Mouse (Mus musculus) hindbrain, embryonic 16.5 days (tissue): Measurements from ENCODE around the gene Spag16. TPM values are rescaled to one million over a fixed set of nuclear protein-coding genes. Genes with fewer than 3 reads are reported as not detected.
A peak's percentile ranks its signal among the peaks of the same experiment; 100 is the strongest.

Experiments used
- ATAC-seq: fragments of 200-750 bp; cut with Nextera tagmentation; 2 replicates; pipeline ENCODE4 v1.8.0; 2017; ENCODE audit warnings: moderate TSS enrichment, moderate library complexity
- H3K27ac ChIP-seq: fragments of 300-500 bp; sonication (generic); 2 replicates; pipeline ENCODE4 v1.5.1; 2014; ENCODE audit warnings: low read depth, mild to moderate bottlenecking, control low read depth, low read length, moderate library complexity
- H3K27me3 ChIP-seq: fragments of 300-500 bp; sonication (generic); replicated peaks from 2 replicates; pipeline ENCODE4 v1.6.1; 2014; ENCODE audit warnings: low read length; ENCODE audit not compliant: control insufficient read depth, insufficient read depth
- H3K36me3 ChIP-seq: fragments of 300-500 bp; sonication (generic); 2 replicates; pipeline ENCODE4 v1.6.1; 2014; ENCODE audit warnings: mild to moderate bottlenecking, low read length, moderate library complexity, mixed read lengths; ENCODE audit not compliant: control insufficient read depth, insufficient read depth
- H3K4me1 ChIP-seq: fragments of 300-500 bp; sonication (generic); 2 replicates; pipeline ENCODE4 v1.6.1; 2014; ENCODE audit warnings: low read depth, low read length; ENCODE audit not compliant: control insufficient read depth, insufficient read depth
- H3K4me2 ChIP-seq: fragments of 300-500 bp; sonication (generic); 2 replicates; pipeline ENCODE4 v1.6.1; 2014; ENCODE audit warnings: mild to moderate bottlenecking, low read length, control low read depth, moderate library complexity
- H3K4me3 ChIP-seq: fragments of 300-500 bp; sonication (generic); 2 replicates; pipeline ENCODE4 v1.5.1; 2014; ENCODE audit warnings: mild to moderate bottlenecking, low read length, control low read depth, moderate library complexity
- H3K9ac ChIP-seq: fragments of 300-500 bp; sonication (generic); 2 replicates; pipeline ENCODE4 v1.6.1; 2014; ENCODE audit warnings: low read depth, mild to moderate bottlenecking, control low read depth, low read length, moderate library complexity
- H3K9me3 ChIP-seq: fragments of 300-500 bp; sonication (generic); 2 replicates; pipeline ENCODE4 v1.6.1; 2014; ENCODE audit warnings: mild to moderate bottlenecking, low read length, moderate library complexity; ENCODE audit not compliant: control insufficient read depth
- WGBS: fragments of 180-500 bp; shearing (Covaris S2); extraction: QIAGEN DNeasy Blood & Tissue Kit; methylation state at CpG from one replicate; pipeline ENCODE4 v1.1.7; 2014; 5-methylcytosine and 5-hydroxymethylcytosine counted together
- polyA plus RNA-seq: library from polyadenylated mRNA; unstranded; fragments of >200 nt; fragmentation: Nextera tagmentation; extraction: Ambion mirVana; gene quantifications from 2 replicates; pipeline ENCODE4 v1.2.1, GENCODE M21; 2015

Gene Spag16
- polyA plus RNA-seq, 1 experiment from 2014 or later, result 2.9 TPM

DNA sequence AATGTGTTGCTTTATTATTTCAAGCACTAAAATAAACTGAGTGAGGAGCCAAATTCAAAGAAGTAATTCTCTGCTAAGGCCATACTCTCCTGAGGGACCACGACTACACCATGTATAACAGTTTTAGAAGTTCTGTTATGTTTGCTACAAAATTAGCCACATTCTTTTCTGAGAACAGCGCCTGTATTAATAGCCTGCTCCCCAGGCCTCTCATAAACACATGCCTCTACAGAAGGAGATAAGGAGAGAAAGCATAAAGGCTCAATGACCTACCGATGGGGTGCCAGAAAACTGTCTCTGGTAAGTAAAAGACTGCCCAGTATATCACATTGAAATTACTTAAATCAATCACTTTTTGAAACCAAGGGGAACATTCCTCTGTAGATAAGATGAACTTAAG is 877.2 kb downstream of the Spag16 start:
- Histone ChIP-seq H3K9ac (no peak overlapping the region), H3K9me3 (no peaks in the 10 kb centered on the region), H3K27me3 (no peaks in the 10 kb centered on the region), H3K27ac (no peak overlapping the region), H3K4me2 (no peak overlapping the region), H3K36me3 (no peaks in the 10 kb centered on the region), H3K4me3 (no peak overlapping the region), H3K4me1 (no peaks in the 10 kb centered on the region)
- no peak for ATAC-seq
- 82% methylated on average over 3 of the region's 3 CpGs for WGBS

DNA sequence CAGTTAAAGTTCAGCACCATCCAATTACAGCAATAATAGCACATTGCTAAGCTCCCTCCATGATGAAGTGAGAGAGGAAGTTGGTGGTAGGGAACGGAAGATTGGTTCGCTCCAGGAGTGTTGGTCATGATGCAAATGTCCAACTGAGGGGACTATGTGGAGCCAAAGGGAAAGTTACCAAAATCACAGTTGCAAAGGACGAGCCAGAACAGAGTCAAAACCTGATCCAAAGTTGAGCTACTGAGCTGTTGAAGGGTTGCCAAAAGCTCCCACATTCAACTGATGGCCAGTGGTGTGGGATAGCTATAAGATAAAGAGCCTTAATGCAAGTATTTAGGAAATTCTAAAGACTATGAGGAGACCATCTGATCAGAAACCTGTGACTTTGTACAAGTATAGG is 879.1 kb downstream of the Spag16 start:
- H3K4me2 ChIP-seq, result no peak overlapping the region
- no peak for ATAC-seq
- 83% methylated on average over 3 of the region's 3 CpGs for WGBS
- H3K4me1 ChIP-seq, result no peaks in the 10 kb centered on the region
- no peaks in the 10 kb centered on the region for H3K36me3 ChIP-seq
- H3K4me3 ChIP-seq, result no peak overlapping the region
- H3K9me3 ChIP-seq, result no peaks in the 10 kb centered on the region
- H3K9ac ChIP-seq, result no peak overlapping the region
- no peaks in the 10 kb centered on the region for H3K27me3 ChIP-seq
- H3K27ac ChIP-seq, result no peak overlapping the region

DNA sequence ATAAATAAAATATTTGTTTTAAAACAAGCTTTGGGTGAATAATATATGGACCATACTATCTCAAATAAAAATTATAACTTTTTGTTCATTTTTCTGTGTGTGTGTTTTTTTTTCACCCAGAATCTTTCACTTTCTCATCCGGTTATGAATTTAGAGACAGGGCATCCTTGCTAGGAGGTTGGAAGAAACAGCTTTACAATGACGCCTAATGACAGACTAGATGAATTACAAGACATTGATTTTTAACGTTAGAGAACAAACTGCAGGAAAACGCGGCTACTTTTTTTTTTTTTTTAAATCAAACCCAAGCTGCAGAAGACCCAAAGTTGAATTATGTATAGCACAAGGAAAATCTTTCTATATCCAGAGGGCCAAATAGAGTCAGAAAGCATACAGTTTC is 898.3 kb downstream of the Spag16 start:
- Histone ChIP-seq H3K4me1 (no peaks in the 10 kb centered on the region), H3K4me2 (peak overlapping the region; percentile 60), H3K4me3 (peak overlapping the region; percentile 44), H3K9ac (no peak overlapping the region), H3K27ac (peak overlapping the region; percentile 41), H3K9me3 (no peaks in the 10 kb centered on the region), H3K27me3 (no peaks in the 10 kb centered on the region), H3K36me3 (no peaks in the 10 kb centered on the region)
- ATAC-seq, result no peak
- WGBS, result 38% methylated on average over 5 of the region's 5 CpGs

DNA sequence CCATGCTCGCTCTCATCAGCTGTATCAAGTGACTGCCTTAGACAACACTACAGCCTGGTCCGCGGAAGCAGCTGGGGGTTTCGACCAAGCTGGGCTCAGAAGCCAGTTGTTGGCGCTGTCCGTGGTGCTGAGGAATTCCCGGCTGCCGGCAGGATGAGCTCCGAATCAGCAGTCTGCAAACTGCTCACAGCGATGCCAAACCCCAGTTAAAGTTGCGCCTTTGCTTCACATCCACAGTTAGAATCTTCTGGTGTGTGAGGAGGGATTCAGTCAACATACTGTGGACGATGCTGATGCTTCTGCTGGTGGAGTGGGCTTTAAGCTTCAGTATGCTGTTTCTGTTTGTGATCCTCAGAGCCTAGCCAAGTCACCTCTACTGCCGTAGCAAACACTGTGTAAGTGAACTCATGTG is 898.9 kb downstream of the Spag16 start, which contains the start of gene Vwc2l:
Vwc2l (plus strand) TSS at position 61 of the 412 bp plus-strand sequence.
- Histone ChIP-seq H3K9me3 (no peaks in the 10 kb centered on the region), H3K9ac (peak within 1 kb of the TSS; percentile 59), H3K4me3 (peak within 1 kb of the TSS; percentile 44), H3K27me3 (no peaks in the 10 kb centered on the region), H3K36me3 (no peaks in the 10 kb centered on the region), H3K4me1 (no peaks in the 10 kb centered on the region), H3K27ac (peak within 1 kb of the TSS; percentile 41), H3K4me2 (peak within 1 kb of the TSS; percentile 60)
- WGBS, result 4% methylated on average over 13 of the region's 13 CpGs
- ATAC-seq, result peak; percentile 90

Other genes starting within 250 kb of the Spag16 start
- gene Ikzf2, start 139.7 kb upstream of the Spag16 start, polyA plus RNA-seq, result 2.9 and 3.8 TPM in 2 replicates